Mouse (Mus musculus) ES-CJ7 (cell line): ENCODE measurements at regions not wholly inside any gene's neighbourhood (a gene's known extent, or its start where the extent isn't known, plus 50 kb on each side); places are given as distances from the start of the nearest gene placed in this dataset.
"Not testable (repeated sequence)": the region's sequence is repeated elsewhere in the genome, so short reads cannot be mapped to it uniquely, and the experiment has no call there.

ENCODE experiments used
- DNase-seq: peaks from one replicate; pipeline ENCODE4 v3.0.0; 2011; ENCODE audit warnings: low read depth, low spot score

- no peak for DNase-seq
Measured at GRCm38 (mm10) chr1:177501288-177501687, 59.1 kb downstream of the Zbtb18 start.

- no peak for DNase-seq
Measured at GRCm38 (mm10) chr1:177503946-177504345, 61.8 kb downstream of the Zbtb18 start.

- no peak for DNase-seq
Measured at GRCm38 (mm10) chr1:177504743-177505142, 62.6 kb downstream of the Zbtb18 start.

DNA sequence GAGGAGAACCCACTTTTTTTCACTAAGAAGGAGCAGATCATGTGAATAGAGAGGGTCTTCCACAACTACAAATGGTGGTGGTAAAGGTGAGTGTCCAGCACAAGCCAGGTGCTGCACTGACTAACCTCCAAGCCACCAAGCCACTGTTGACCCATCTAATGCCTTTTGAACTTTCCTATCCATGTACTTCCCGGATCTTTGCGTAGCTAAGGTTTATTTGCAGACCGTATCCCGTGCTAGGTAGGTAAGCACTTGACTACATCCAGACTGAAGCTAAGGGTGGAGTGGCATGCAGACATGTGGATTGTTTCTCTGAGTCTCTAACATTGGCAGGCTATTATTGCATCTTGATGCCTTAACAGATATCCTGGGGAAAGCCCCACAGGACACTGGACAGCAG lies 65.2 kb downstream of the Zbtb18 start:
- DNase-seq = not testable (repeated sequence)

DNA sequence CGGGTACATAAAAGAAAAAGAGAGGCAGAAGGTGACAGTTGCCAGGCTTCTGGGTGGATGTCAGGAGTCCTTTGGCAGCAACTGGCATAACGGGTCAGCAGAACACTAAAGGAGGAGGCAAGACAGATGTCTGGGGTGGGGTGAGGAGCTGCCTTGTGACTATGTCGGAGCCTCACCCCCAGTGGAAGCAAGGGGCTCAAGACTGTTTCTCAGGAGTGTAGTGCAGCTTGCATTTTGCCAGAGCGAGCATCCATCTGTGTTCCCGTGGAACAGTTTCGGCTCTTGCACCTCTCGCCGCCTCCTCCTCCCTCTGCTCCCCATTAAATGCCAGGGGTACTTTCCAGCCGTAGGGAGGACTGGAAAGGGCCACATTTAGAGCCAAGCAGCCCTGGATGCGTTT lies 67.6 kb downstream of the Zbtb18 start:
- no peak for DNase-seq

- no peak for DNase-seq
Measured at GRCm38 (mm10) chr1:177512116-177512515, 70.0 kb downstream of the Zbtb18 start.

- DNase-seq = no peak
Measured at GRCm38 (mm10) chr1:177517934-177518610, 75.9 kb downstream of the Zbtb18 start.

- DNase-seq = no peak
Measured at GRCm38 (mm10) chr1:177518897-177519513, 76.9 kb downstream of the Zbtb18 start.

DNA sequence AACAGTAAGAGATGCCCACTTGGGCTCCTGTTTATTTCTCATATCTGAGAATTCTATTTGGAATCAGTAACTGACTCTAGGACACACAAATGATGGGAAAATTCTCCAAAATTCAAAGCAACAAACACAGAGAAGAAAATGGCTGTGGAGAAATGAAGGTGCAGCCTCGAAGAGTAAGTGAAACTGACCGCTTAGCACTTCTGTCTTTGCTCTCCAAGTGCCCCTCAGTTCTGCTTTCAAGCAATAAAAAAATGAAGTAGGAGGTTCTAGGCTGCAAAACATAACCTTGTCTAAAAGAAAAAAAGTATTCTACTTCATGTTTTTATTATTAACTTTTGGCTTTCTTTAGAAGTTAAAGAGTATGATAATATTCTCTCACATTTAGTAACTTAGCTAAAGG lies 79.0 kb downstream of the Zbtb18 start:
- no peak for DNase-seq

- no peak for DNase-seq
Measured at GRCm38 (mm10) chr1:177525141-177525540, 83.0 kb downstream of the Zbtb18 start.

- DNase-seq = no peak
Measured at GRCm38 (mm10) chr1:177531791-177532190, 89.6 kb downstream of the Zbtb18 start.

- no peak for DNase-seq
Measured at GRCm38 (mm10) chr1:177532656-177533055, 90.5 kb downstream of the Zbtb18 start.

- DNase-seq = no peak
Measured at GRCm38 (mm10) chr1:177533332-177533731, 91.2 kb downstream of the Zbtb18 start.

DNA sequence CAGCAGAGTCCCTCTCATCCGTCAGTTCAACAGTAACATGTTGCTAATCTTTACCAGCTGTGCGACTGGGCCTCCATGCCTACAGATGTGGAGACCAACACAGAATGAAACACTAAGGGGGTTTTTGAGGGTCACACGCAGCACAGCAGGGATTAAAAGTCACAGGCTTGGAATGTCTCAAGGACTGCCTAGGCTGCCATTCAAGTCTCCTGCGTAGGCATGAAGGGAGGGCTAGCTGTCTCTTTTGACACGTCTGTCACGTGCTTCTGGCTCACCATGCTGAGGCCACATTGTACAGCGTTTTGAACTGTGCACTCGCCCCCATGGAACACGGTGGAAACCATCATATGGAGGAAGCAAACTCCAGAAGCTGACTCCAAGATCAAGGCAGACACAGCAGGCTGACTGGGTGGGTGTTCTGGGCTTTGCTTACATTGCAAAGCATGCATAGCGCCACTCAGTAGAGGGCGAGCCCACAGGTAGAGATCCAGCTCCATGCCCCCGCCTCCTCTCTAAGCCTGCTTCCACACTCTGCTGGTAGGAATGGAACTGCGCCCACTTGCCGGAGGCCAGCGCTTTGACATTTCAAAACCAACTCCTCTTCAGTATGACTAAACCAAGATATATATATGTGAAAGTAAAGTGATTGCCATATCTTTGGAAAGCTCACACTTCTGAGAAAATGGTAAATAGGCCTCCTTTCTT lies 103.0 kb downstream of the Zbtb18 start:
- no peak for DNase-seq

DNA sequence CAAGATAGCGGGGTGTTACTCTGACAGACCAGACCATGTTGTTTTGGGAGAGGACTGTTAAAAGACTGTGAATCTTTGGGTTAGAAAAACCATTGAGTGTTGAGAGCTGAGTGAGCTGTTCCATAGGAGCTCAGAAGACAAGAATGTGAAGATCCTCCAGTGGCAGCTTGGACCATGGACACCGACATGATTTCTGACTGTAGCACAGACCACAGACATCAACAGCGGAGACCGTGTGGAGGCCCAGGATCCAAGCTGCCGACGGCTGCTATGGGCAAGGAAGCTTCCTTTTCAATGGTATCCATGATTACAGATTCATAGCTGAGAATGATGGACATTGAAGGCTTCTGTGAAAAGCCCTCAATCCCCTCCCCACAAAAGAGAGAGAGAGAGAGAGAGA lies 105.6 kb downstream of the Zbtb18 start:
- no peak for DNase-seq

DNA sequence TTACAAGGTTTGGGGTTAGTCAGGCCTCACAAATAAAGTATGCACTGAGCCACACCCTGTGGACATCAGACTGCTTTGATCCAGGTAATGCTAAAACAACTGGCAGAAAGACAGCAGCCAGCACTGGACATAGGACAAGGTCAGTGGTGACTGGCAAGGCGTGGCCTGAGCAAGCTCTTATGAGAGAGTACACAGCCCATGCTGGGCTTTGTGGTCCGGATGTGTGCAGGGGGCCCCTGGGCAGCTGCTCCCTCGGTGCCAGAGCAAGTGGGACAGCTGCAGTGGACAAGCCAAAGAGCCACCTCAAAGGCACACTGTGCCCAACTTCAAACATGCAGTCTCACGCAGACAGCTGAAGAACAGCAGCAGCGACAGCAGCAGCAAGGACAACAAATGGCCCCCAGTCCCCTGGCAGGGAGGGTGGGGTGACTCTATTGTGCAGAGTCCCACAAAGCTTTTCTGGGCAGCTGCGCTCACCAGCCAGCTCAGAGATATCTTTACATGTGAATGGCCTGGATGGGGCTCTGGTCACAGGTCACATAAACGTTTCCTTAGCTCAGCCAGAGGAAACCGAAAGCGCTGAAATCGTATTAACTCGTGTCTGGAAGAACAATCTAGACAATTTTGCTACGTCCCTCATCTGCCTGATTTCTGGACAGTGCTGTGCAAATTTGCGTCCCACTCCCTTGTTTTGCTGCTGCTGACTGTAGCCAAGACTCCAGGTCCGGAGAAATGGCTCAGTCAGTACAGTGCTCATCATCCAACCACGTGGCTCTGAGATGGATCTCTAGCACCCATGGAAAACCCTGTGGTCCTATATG lies 113.5 kb downstream of the Zbtb18 start:
- DNase-seq = peak; percentile 19

GRCm38 (mm10) chr1:177557432-177557831 lies 115.3 kb downstream of the Zbtb18 start:
- DNase-seq = no peak

DNA sequence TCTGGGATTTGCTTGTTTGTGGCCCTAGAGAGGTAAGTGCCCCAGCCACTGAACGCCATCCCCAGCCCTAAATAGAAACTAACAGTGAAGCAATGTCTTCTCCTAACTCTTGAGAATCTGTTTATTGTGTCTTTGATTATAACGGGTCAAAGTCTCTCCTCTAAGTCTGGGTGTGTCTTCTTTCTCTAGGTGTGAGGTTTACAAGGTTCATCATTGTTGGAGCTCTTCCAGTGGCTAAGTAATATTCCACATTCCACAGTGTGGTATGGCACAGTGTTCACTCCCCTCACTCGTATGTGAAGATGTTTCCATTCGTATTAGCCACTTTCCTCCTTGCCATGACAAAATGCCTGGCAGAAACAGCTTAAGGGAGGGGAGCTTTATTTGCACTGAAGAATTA lies 115.7 kb downstream of the Zbtb18 start:
- DNase-seq = no peak

DNA sequence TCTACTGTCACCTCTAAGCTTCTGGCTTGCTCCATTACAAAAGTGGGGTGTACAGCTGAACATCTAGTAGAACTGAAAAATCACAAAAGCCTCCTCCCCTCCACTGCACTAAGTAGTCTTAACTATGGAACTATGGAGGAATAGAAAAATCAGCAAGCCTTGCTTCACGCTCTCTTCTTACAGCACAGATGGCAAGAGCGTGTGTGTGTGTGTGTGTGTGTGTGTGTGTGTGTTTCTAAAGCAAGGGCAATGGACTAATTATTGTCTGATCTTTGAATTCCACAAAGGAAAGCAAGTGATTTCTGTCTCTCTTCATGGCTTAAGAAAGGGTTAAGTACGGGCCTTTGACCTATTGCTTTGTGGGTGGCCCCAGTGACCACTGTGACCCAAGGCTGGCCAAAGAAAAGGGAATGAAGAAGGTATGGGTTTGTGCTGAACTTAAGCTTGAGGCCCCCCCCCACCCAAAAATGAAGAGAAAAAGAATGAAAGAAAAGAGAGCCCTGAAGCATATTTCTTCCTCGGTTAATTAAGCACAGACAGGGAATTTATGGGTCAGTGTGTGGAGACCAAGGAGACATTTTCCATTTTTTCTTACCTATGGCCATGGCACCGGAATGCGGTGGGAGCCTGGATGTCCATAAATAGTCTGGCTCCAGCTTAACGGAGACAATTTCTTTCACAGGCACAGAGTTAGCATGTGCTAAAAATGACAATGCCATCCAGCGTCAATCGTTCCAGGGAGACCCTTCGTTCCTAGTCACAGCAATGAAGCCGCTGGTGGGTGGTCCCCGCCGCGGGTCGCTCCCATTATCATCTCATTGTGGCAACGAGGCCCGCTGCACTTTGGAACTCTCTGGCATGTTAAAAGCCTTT lies 119.8 kb downstream of the Zbtb18 start:
- no peak for DNase-seq

GRCm38 (mm10) chr1:177562589-177562912 lies 120.4 kb downstream of the Zbtb18 start:
- no peak for DNase-seq

- no peak for DNase-seq
Measured at GRCm38 (mm10) chr1:177565678-177566077, 123.5 kb downstream of the Zbtb18 start.
